Mouse (Mus musculus): ENCODE results near the gene F830045P16Rik. TPM values are rescaled to one million over a fixed set of nuclear protein-coding genes. Genes with fewer than 3 reads are reported as not detected.

F830045P16Rik gene
- polyA plus RNA-seq (2014; fragmentation: Illumina TruSeq; extraction: RNeasy Lipid Tissue Mini Kit (QIAGEN cat#74804)) = not detected

DNA sequence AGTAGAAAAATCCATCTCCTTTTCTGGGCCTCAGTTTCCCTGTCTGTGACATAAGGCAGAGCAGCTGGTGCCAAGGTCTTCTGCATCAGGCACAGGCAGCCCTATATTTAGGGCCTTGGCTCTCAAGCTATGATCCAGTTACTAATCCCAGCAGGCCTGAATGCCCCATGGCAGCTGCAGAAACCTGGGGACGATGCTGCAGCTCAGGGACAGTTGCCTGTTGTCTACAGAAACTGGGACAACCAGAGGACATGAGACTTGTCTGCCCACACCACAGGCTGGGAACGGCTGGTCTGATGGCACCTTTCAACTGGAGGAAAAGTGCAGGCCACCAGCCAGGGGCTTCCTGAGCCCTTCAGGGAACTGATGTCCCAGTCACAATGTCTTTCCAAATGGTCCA lies at the start of gene F830045P16Rik:
Gene F830045P16Rik (minus strand): TSS at position 226 of the 400 bp plus-strand sequence.

Other genes starting within 250 kb of the F830045P16Rik start
- gene Ckap2l, start 239.4 kb downstream of the F830045P16Rik start, polyA plus RNA-seq (2014; fragmentation: Illumina TruSeq; extraction: RNeasy Lipid Tissue Mini Kit (QIAGEN cat#74804)) = 35.1 TPM
- 2.3 TPM for gene Il1a, start 226.6 kb downstream of the F830045P16Rik start, polyA plus RNA-seq (2014; fragmentation: Illumina TruSeq; extraction: RNeasy Lipid Tissue Mini Kit (QIAGEN cat#74804))
- gene Il1b, start 165.5 kb downstream of the F830045P16Rik start, polyA plus RNA-seq (2014; fragmentation: Illumina TruSeq; extraction: RNeasy Lipid Tissue Mini Kit (QIAGEN cat#74804)) = 1.1 TPM
- gene Sirpa, start 56.2 kb upstream of the F830045P16Rik start, polyA plus RNA-seq (2014; fragmentation: Illumina TruSeq; extraction: RNeasy Lipid Tissue Mini Kit (QIAGEN cat#74804)) = 34.1 TPM
- not detected for gene Pdyn, start 163.2 kb upstream of the F830045P16Rik start, polyA plus RNA-seq (2014; fragmentation: Illumina TruSeq; extraction: RNeasy Lipid Tissue Mini Kit (QIAGEN cat#74804))